Mouse (Mus musculus) right cerebral cortex, postnatal 36 days (tissue): ENCODE results near the gene Zfand3.

ENCODE experiments used
- DNase-seq, 2 experiments: peaks; one replicate each; pipeline ENCODE4 v3.0.0; 2022; ENCODE audit warnings: low spot score in 2 of 2, mixed read lengths in 1 of 2

Zfand3 gene

DNA sequence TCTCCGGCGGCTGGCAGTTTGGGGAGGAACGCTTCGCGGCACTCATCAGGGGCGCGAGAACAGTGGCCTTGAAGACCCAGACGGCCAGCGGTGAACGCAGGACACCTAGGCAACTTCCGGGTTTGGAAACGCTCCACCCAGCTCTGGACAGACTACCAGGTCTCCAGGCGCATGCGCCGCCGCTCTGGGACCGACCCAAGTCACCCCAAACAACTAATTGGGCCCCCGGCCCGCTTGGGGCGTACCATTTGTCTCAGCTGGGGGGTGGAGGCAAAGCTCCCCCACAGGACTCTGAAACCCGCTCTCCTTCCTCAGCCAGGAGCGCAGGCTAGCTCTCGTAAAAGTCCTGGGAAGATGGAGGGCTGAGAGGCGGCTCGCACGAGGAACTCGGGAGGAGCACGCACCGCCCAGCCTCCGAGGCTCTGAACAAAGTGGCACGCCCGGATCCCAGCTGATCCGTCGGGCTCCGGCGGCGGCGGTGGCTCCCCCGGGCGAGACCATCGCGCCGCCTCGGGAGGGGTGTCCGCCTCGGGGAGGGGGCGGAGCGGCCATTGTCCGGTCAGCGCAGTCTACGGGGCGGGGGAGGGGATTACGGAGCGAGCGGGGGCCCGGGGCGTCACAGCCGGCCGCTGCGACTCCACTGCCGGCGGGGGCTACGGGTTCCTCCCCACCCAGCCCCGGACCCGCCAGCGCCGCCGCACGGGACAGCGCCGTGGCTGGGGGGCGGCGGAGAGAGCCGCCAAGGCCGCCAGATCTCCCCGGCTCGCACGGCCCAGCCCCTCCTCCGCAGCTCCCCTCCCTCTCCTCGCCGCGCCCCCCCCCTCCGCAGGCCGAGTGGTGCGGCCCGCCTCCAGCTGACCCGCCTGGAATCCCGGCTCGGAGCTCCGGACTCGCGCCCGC lies at the start of gene Zfand3:
Zfand3 (plus strand) TSS at position 531 of the 900 bp plus-strand sequence.
- DNase-seq, result peak; percentile 84 to 85

DNA sequence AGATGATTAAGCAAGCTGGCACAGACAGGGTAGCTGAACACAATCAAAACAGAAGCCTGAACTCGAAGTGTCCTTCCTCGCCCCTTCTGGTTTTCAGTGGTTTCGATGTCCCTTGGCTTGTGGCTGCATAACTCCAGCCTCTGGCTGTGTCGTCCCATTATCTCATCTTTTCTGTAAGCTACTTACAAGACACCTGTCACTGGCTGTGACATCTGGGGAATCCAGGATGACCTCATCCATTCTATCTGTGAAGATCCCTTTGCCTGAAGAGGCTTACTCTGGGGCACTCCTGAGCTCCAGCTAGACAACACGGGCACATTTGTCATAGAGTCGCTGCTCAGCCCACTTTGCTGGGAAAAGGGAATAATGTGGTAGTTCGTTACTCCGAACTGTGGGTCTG lies 48.7 kb upstream of the Zfand3 start:
- no peak for DNase-seq

DNA sequence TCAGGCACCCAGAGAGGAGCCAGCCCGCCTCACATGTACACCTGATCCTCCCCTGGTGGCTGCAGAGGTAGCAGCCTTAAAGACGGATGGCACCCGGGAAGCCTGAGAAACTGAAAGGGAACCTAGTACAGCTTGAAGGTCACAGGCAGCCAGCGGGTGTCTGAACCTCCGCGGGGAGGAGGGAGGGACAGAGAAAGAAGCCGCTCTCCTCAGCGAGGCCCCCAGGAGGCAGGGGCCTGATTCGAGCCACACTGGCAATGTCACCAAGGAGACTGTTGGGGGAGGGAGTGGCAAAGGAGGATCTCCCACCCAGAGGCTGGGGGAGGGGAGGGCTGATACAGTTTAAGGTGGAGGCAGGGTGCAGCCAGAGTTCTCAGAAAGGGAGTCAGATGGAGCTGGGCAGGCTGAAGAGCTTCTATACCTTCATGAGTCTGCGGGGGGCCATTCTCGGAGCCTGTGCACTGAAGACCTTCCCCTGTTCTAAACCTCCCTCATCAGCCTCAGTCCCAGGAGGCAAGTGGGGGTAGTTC lies 40.7 kb upstream of the Zfand3 start:
- no peak for DNase-seq

DNA sequence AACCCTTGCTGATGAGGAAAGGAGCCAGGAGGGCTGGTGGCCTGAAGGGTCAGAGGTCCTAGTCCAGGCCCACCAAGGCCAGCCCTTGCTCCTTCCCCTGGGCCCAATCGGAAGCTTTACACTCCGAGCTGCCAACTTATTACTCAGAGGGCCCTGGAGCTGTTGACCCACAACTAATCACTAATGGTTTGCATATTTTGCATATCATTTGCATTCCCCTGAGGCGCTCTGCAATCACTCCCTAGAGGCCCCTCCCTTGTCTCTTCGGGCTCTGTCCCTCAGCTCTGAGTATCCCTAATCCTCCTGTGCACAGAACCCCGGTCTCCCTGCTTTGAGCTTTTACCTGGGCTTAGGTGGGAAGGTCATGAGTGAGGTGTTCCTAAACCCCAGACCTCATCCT lies 39.0 kb upstream of the Zfand3 start:
- no peak for DNase-seq

DNA sequence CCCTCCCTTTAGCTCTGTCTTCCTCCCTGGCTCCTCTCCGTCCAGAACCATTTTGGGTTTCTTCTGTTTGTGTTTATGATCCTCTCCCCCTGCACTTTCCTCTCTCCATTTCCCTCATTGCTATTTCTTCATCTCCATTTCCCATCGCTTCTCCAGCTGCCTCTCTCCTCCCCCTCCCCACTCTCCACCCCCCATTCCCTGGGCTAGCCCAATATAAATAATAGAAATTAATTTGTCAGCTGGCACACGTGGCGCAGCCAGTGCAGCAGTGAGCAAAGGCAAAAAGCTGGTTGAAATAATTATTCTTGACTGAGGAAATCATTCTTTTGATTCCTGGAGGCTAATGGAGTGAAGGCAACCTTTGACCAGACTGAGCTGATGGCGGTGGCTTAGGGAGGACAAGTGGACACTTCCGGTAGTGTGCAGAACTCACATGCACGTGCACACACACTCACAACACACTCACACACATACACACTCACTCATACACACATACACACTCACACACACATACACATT lies 34.4 kb upstream of the Zfand3 start, which contains the start of gene Mdga1:
Mdga1 (minus strand) TSS at position 51 of the 519 bp plus-strand sequence.
- no peak for DNase-seq

DNA sequence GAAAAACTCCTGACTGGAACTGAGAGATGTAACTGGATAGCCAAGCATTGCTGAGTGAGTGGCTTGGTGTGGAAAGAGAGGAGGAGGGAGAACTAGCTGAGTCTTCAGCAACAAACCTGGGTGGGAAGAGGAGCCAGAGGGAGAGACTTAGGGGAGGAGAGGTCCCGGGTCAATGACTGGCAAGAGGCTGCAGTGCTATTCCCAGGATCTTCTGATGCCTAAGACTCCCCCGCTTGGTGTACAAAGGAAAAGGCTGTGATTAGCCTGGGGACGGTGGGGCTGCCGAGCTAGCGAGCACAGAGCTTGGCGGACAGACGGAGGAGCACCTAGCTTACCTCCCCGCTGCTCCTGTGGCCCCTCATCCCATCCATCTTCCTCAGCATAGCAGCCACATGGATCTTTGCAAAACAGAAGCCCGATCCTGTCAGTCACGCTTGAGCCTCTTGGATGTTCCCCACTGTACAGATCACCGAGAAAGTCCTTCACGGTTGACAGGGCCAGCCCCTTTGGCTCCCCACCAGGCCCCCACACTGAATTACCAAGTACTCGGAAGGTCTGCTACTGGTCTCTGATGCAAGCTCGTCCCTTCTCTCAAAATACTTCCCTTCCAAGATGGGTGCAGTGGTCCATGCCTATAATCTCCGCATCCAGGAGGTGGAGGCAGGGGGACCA lies 32.6 kb upstream of the Zfand3 start:
- no peak for DNase-seq

DNA sequence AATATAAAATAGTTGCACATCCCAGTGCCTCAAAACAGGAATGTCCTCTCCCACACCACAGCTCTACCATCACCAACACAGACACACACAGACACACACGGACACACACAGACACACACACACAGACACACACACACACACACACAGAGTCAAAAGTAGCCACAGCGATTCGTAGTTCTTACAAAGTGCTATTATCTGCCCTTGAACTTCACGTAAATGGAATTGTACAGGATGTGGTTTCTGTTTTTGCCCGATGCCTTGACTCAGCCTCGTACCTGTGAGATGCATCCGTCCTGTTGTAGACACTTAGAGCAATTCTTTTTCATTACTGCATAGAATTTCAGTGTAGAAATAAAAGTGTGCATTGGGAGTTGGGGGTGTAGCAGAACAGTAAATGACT lies 31.3 kb upstream of the Zfand3 start:
- DNase-seq, result no peak

DNA sequence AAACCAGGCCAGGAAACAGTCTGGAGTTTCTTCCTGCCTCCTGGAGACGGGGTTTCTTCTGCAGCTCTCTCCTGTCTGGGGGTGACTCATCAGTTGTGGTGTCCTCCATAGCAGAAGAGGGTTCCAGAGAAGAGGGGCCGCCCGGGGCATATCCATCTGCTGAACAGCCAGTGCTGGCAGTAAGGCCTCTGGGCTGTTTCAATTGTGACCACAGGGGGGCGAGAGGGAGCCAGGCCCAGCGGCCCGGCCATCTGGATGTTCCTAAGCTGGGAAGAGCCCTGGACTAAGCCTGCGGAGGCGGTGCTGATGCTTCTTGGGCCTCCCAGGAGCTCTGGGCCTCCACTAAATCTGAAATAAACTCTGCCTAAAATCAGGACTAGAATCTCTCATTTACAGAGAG lies 28.8 kb upstream of the Zfand3 start:
- peak; percentile 74 to 80 for DNase-seq

DNA sequence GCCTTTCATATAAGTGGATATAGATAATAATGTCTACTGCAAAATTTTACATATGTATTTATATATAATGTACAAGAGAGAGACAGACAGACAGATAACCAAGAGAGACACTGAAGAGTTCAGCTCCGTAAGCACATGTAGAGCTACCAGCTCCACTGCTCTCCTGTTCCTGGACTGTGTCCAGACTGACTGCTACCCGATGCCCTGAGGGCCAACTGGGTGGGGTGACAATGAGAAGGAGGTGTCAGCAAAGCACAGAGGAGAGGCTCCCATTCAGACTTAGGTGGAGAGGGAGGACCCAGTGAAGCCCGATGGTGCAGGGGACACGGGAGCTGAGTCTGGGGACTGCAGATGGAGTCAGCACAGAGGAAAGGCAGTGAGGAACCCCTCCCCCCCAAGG lies 25.5 kb upstream of the Zfand3 start:
- no peak for DNase-seq

DNA sequence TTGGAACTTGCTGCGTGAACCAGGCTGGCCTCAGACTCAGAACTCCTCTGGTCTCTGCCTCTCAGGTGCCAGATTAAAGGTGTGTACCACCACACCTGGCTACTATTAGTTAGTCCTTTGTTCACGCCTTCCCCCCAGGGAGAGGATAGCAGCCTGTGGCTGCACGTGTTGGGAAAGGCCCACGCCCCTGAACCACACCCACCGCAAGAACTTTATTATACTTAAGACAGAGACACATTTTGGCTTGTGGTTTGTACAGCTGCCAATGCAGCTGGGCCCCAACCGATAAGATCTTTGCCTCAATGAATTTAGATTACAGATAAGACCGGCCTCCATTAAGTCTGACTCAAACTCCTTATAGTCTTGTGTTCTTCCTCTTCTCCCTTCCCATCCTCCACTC lies 24.7 kb upstream of the Zfand3 start:
- no peak for DNase-seq

DNA sequence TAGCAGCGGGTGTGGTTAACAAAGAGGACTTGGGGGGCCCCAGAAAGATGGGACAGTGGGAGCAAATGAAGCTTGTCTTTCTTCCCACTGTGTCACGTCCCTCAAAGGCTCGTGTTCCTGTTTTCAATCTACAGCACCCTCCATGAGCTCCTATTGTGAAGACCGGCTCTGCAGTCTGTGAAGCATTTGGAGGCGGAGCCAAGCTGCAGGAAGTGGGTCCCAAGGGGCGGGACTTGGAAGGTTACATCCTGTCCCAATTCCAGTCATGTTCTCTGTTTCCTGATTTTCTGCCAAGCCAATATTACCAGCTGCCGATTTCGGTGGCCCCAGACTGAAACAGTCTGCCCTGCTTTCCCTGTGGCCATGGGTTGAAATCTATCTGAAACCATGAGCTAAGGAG lies 23.0 kb upstream of the Zfand3 start:
- DNase-seq, result no peak

DNA sequence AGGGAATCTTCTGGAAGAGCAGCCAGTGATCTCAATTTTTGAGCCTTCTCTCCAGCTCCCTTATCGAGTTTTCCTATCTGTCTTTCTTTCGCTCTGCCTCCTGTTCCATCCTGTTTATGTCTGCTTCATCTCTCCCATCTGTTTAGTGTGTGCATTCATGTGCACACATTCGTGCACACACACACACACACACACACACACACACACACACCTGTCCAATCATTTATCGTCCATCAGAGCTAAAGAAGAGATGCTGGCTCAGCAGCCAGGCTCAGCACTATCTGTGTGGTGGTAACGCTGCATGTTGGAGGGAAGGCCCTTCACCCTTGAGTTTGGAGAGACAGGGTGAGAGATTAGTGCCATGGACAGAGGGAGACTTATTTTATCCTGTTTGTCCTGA lies 21.3 kb upstream of the Zfand3 start:
- DNase-seq, result no peak

DNA sequence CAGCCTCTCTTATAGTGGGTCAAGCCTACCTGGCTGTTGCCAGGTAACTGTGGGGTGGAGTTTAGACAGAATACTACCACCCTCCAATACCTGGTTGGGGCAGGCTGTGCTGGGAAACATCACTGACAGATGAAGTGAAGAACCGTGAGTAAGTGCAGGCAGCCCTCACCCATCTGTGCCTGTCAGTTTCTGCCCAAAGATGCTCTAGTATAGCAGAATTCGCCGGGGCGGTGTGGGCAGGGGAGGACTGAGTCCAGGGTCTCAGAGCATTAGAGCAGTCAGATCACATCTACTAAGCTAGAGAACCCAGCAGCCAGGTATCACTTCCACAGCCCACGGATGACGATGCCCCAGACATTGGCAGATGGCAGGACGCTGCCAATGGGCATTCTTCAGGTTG lies 19.6 kb upstream of the Zfand3 start:
- peak in 1 of 2 experiments; percentile 23 for DNase-seq

DNA sequence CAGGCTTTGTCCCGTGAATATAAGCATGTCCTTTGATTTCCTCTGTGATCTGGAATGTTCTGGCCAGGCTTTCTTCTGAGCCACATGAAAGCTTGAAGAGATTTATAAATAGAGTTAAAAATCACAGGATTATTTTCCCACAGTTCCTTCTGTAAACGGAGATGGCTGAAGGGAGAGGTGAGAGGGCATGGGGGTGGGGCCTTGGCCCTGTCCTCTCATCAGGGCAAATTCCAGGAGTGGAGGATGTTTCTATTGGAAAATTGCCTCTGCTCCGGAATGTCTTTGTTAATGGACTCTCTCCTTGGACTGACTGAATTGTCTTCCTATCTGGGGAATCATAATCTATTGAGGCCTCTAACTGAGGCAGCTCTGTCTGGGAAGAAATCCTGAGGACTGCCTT lies 19.0 kb upstream of the Zfand3 start:
- no peak for DNase-seq

DNA sequence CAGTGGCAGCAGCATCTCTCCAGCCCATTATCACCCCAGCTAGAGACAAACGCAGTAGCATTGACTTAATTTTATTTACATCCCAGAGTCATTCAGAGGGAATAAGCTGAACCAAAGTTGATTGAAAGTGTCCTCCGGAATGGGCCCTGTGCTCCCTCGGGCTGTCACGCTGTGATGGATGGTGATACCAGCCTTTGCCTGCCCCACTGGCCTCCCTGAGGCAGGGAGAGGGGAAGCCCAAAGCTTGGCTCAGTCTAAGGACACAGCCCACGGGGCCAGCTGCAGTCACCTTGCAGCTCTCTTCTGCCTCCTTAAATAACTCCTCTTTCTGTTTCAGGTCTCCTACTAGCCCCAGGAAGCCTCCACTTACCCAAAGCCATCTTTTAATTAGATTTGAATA lies 16.4 kb upstream of the Zfand3 start:
- no peak for DNase-seq

DNA sequence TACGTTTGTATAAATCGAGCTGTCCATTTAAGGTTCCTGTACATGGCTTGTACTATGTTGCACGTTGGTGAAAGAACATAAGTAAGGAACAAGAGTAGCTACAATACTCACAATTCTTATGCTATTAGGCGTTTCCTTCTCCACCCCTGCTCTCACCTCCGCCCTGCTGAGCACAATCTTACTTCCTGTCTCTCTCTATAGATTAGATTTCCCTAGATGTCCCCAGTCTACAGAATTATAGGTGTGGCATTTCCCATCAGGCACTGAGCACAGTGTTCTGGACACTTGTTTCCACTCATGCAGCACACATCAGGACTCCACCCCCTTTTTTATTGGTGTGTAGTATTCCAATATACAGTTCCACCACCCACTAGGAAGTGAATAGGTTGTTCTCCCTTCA lies 14.9 kb upstream of the Zfand3 start:
- DNase-seq, result no peak

DNA sequence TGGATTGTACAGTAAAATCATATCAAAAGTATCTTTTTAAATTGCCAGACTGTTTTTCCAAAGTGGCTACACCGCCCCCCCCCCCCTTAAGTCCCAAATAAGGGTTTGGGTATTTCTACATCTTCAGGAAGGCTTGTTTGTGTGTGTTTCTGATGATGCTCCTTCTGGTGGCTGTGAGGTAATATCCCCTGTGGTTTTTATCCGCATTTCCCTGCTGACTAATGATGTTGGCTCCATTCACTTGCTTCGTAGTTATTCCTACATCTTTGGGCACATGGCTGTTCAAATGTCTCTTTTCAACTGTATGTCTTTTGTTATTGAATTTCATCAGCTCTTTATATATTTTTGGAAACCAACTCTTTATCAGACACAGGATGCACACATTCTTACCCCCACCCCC lies 14.4 kb upstream of the Zfand3 start:
- no peak for DNase-seq

DNA sequence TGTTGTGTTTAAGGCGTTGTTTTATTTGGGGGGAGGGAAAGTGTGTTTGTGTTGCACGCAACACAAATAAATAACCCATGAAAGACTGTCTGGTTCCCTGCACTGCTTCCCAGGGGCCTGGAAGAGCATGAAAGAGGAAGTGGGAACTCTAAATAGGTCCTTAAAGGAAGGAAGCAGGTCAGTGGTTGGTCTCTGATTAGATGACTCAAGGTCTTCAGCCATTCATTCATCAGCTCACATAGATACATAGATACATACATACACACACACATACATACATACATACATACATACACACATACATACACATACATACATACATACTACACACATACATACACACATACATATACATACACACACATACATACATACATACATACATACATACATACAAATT lies 13.7 kb upstream of the Zfand3 start:
- no peak for DNase-seq

DNA sequence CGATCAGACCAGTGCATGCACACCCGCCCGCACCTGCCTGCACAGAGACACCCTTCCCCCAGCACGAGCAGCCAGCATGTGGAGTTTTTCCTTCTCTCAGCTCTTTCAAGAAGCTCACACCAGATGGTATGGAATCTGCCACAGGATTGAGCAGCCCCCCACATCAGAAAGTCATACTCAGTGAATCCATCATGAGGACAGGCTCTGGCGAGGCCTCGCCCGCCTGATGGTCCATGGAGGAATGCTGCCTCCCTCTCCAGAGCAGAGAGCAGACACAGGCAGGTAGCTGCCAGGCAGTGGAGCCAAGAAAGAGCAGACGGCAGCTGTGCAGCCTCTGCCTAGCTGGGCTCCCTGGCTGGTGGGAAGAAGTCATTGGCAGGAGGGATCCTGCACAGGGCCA lies 11.0 kb upstream of the Zfand3 start:
- peak; percentile 66 to 72 for DNase-seq

DNA sequence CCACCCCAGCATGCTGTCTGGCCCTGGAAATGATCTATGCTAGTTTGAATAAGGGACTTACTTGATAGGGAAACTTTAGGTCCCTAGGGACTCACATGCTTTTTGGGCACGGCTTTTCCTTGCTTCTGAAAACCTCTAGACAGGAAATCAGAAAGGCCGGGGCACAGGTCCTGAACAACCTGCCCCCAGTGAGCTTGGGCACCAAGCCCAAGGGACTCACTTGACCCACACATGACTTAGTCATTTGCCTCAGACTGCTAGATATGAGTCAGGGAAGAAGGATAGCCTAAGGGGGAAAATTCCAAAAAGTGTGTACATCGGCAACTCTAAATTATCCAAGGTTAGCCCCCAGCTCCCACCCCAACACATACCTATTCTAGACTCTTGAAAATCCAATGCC lies 10.5 kb upstream of the Zfand3 start:
- no peak for DNase-seq

DNA sequence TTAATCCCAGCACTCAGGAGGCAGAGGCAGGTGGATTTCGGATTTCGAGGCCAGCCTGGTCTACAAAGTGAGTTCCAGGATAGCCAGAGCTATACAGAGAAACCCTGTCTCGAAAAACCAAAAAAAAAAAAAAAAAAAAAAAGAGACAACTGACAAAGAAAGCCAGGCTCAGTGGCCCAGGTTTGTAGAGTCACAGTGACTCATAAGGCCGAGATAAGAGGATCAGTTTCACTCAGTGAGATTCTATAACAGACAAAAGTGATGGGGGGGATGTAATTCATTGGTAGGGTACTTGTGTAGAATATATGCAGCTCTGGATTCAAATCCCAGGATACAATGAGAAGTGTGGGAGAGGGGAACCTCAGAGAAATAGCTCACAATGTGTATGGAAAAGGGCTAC lies 10.1 kb upstream of the Zfand3 start:
- no peak for DNase-seq

DNA sequence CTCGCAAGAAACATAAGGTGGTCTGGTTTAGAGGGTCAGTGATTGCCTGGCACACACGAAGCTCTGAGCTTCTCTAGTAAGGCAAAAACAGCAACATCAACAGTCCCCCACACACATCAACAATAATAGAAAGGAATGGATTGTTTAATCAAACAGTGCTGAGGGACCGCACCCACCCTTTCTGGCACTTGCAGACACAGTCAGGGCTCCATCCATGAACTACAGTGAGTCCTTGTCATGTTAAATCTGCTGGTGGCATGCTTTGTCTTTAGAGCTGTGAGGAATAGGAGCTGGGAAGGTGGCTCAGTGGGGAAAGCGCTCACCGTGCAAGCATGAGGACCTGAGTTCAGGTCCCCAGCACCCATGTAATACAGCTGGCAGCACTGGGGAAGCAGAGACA lies 8.5 kb upstream of the Zfand3 start:
- no peak for DNase-seq

DNA sequence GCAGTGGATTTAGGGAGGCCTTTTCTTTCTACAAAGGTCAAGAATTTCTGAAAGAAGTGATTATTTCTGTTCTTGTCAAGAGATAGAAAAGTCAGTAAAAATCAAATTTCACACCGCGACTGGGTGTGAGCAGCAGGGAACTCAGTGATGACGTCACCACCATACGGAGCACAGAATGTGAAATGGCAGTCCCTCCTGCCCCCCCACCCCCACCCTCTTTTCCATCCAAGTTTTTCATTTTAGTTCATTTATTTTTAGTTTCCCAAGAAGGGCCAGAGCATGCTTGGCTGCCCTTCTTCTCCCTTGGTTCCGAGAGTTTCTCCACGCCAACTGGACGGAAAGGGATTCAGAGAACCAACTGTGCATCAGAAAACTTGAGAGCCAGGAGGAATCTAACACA lies 6.8 kb upstream of the Zfand3 start:
- DNase-seq, result no peak
